Mouse (Mus musculus) mouse embryonic stem cell (cell line): ENCODE measurements at regions not wholly inside any gene's neighbourhood (a gene's known extent, or its start where the extent isn't known, plus 50 kb on each side); places are given as distances from the start of the nearest gene placed in this dataset.
"Not testable (repeated sequence)": the region's sequence is repeated elsewhere in the genome, so short reads cannot be mapped to it uniquely, and the experiment has no call there.

ENCODE experiments used
- in situ Hi-C, 2 experiments: fragments of 300-500 bp; cut with MboI; formaldehyde crosslinking; loops; 1 replicate in 1 of 2; 3 replicates in 1 of 2; pipeline ENCODE4 v1.14.3; 2019 to 2020; ENCODE audit warnings: low sequenced_read_pairs in 2 of 2, low pct_unique_long_range_greater_than_20kb in 1 of 2, mixed read lengths in 1 of 2; ENCODE audit not compliant: unreplicated experiment in 1 of 2

DNA sequence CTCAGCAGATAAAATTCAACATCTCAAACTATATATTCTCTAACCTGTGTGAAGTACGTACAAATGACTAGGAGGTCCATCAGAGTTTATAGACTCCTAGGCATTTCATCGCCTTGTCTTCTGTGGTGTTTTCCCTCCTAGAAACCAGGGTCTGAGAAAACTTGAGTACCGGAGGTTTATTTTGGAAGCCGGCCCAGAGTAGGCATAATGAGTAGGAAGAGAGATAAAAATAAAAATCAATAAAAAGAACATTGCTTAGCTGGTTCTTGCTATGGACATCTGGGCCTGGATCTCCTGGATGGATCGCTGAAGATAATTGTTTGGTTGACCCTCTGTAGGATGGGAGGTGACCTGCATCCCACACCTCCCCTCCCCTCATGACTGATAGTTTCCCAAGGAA, 81.5 kb upstream of the Mocs1 start:
- in situ Hi-C loops, result no loop called here

DNA sequence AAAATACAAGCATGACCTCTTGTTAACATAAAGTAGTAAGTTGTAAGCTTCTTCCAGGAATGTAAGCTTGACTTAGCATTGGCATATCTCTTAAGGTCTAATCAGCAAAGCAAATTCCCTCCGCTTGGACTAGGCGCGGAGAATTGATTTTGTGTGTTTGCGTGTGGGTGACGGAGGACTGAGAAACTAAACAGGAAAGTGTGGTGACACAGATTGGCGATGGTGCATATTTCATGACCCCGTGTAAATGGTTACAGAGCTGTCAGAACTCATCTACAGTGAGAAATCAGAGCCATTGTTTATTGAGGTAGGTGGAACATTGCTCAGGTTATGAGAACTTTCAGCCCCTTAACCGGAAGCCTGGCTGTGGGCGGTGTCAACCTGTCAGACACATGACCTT, 78.8 kb upstream of the Mocs1 start:
- in situ Hi-C loops, result no loop called here

DNA sequence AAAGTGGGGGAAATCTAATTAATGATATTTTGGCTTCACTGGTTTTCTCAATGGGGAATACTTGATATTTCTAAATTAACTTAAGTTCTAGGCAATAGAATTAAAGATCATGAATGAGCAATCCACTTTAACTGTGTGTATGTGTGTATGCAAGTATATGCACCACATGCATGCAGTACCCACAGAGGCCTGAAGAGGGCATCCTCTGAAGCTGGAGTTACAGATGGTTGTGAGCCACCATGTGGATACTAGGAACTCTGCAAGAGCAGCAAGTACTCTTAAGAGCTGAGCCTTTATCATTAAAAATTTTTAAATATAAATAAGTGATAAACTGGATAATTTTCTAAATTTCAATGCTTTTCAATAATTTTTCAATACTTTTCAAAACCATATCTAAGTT, 69.0 kb upstream of the Mocs1 start:
- in situ Hi-C loops, result no loop called here

DNA sequence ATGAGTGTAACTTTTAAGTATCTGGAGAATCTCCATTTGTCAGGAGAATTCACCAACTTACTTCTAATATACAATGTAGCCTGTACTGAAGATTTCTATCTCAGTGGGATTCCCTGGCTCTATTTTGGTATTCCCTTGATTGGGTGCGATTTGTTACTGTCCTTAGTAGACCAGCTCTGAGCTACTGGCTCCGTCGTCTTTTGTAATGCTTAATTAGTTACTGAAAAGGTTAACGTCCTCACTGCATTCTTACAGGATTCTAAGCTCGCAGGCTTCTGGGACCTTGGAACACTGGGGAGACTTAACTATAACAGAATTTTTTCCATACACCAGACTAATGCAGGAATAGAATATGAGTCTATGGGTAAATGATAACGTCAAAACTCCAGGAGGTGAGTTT, 67.9 kb upstream of the Mocs1 start:
- in situ Hi-C loops, result not testable (repeated sequence)

DNA sequence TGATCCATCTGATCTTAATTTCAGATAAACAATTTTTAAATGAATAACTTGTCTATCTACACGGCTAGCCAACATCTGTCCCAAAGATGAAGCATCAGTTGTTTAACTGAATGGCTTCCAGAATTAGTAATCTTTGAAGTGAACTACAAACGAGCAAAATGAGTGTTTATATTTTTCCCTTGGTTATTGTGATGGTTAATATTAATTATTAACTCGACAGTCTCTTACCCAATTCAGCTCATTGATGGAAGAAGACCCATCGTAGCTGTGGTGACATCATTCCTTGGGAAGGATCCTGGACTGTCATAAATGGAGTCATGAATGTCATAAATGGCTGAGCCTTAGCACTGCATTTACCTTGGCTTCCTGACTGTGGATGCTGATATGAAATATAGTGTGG, 60.4 kb upstream of the Mocs1 start:
- in situ Hi-C loops, result no loop called here

DNA sequence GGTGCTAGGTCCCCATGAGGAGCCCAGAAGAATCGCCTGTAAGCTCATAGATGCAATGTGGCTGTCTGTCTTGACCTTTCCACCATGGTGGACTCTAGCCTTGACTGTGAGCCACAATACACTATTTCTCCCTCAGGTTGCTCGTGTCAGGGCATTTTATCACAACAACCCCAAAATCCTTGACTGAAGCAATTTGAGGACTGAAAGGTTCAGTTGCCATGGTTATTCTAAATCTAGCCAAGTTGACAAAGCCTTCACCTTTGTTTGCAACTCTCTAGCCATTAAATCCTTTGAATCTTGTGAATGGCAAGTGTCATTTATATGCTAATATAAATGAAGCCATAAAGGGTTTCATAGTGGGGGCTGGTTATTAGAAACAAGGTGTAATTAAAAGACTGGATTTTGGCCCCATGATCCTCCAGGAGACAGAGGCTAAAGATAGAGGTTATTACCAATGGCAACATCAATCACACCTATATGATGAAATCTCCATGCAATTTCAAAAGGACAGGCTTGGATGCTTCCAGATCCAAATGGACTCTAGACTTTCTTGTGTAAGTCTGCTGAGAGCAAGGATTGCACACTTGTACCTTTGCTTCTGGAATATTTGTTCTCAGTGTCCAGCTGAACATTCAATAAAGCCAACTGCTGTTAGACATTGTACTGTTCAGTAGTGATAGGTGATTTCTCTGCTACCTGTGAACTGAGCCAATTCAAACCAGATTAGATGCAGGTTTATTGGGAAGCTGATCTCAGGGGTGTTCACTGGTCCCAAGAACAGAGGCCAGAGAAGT, 59.5 kb upstream of the Mocs1 start:
- in situ Hi-C loops, result no loop called here

DNA sequence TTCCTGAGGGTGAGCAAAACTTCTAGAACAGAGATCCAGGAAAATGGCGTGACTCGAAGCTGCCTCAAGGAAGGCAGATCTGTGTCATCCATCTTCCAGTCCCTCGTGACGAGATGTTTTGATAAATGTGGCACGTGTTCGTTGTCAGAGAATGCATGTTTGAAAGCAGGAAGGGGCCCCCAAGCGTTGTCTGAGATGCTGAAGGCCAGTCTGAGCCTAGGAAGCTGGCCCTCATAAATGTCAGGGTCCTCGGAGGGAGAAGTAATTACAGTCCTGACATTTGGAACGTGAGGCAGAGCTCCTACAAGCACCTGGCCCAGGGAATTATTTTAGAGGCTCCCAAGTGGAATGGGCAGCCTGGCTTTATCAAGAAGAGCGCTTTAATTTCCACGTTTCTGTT, 50.5 kb upstream of the Mocs1 start:
- in situ Hi-C loops, result no loop called here
